Mouse (Mus musculus) hindbrain, postnatal 0 days (tissue): Measurements from ENCODE around the gene Pygb. TPM values are rescaled to one million over a fixed set of nuclear protein-coding genes. Genes with fewer than 3 reads are reported as not detected.

Experiments used
- ATAC-seq: fragments of 200-750 bp; cut with Nextera tagmentation; 2 replicates; pipeline ENCODE4 v1.8.0; 2017; ENCODE audit warnings: mild to moderate bottlenecking, moderate TSS enrichment, moderate library complexity
- DNase-seq: peaks from one replicate; pipeline ENCODE4 v3.0.0-alpha.2; 2015; ENCODE audit warnings: low spot score
- H3K27ac ChIP-seq: fragments of 300-500 bp; sonication (generic); 2 replicates; pipeline ENCODE4 v1.5.1; 2014; ENCODE audit warnings: mild to moderate bottlenecking
- H3K27me3 ChIP-seq: fragments of 300-500 bp; sonication (generic); 2 replicates; pipeline ENCODE4 v1.6.1; 2014; ENCODE audit warnings: low read length, mixed read lengths; ENCODE audit not compliant: insufficient read depth
- H3K36me3 ChIP-seq: fragments of 300-500 bp; sonication (generic); 2 replicates; pipeline ENCODE4 v1.6.1; 2014; ENCODE audit warnings: low read length, mixed read lengths; ENCODE audit not compliant: insufficient read depth
- H3K4me1 ChIP-seq: fragments of 300-500 bp; sonication (generic); 2 replicates; pipeline ENCODE4 v1.6.1; 2014; ENCODE audit warnings: antibody characterized with exemption, low read length, mixed read lengths; ENCODE audit not compliant: insufficient read depth
- H3K4me2 ChIP-seq: fragments of 300-500 bp; sonication (generic); 2 replicates; pipeline ENCODE4 v1.6.1; 2014; ENCODE audit warnings: low read depth, mild to moderate bottlenecking, low read length, moderate library complexity, mixed read lengths
- H3K4me3 ChIP-seq: fragments of 300-500 bp; sonication (generic); 2 replicates; pipeline ENCODE4 v1.5.1; 2014; ENCODE audit warnings: low read length
- H3K9ac ChIP-seq: fragments of 300-500 bp; sonication (generic); replicated peaks from 2 replicates; pipeline ENCODE4 v1.6.1; 2014; ENCODE audit warnings: mild to moderate bottlenecking, low read length, moderate library complexity, mixed read lengths
- H3K9me3 ChIP-seq: fragments of 300-500 bp; sonication (generic); 2 replicates; pipeline ENCODE4 v1.6.1; 2016; ENCODE audit warnings: low read length, mixed read lengths
- CTCF ChIP-seq: IDR thresholded peaks from 2 replicates; pipeline ENCODE4 v1.5.1; 2016; ENCODE audit warnings: antibody characterized with exemption, control low read depth, low read depth
- WGBS: fragments of 180-500 bp; shearing (Covaris S2); extraction: QIAGEN DNeasy Blood & Tissue Kit; methylation state at CpG from one replicate; pipeline ENCODE4 v1.1.7; 2014; 5-methylcytosine and 5-hydroxymethylcytosine counted together
- polyA plus RNA-seq: library from polyadenylated mRNA; unstranded; fragments of >200 nt; fragmentation: Nextera tagmentation; extraction: Ambion mirVana; gene quantifications from 2 replicates; pipeline ENCODE4 v1.2.1, GENCODE M21; 2015
- total RNA-seq: library from RNA; depleted of rRNA; stranded (reverse); fragments of >200 nt; gene quantifications from 2 replicates; pipeline ENCODE4 v1.2.3, GENCODE M21; 2014

Gene Pygb
- total and polyA plus RNA-seq, 2 experiments from 2014 or later: 160 to 317 TPM

DNA sequence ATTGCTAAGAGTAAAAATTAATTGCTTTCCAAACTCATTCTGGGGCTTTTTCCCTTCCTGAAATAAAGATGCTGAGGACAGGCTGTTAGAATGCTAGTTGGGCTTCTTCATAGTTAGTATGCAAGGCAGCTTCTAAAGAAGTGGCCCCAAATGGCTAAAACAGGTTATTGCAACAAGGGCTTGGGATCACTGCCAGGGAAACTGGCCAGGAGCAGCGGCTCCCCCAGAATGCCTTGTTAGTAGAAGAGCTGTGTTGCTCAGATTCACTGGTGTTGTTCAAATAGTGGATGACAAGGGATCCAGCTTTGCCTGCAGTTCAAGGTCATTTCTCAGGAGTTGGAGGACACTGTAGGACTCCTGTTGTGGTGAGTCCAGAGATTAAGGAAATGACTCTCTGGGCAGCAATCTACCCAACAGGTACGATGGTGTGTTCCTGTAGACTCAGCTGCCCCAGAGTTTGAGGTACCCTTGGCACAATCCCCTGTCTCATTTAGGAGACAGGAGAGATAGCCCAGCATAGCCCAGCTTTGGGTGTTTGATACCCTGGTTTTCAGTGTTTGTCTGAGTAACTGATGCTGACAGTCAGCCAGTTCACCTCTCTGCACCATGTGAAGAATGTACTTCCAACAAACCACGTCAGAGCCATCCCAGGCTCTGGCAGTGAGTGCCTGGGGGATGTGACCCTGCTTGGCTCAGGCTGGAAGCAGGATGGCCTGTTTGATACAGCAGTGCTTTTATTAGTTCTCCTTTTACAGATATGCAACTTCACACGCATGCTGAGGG lies 2.4 kb downstream of the Pygb start:
- 34% methylated on average over 4 of the region's 4 CpGs for WGBS
- H3K27ac ChIP-seq: peak overlapping the region; percentile 64
- H3K4me3 ChIP-seq: peak overlapping the region; percentile 19
- H3K36me3 ChIP-seq: 0 out of 2 replicates have a peak, but pooled peaks cover 4% of the 10 kb centered on the region
- peak overlapping the region; percentile 76 for H3K4me2 ChIP-seq
- DNase-seq (peak; percentile 92), ATAC-seq (peak; percentile 36)
- peak overlapping the region; percentile 9; the same call in 1 of the 2 replicates for H3K9ac ChIP-seq
- no peaks in the 10 kb centered on the region for H3K9me3 ChIP-seq
- H3K4me1 ChIP-seq: no peaks in the 10 kb centered on the region; the same call in 1 of the 2 replicates
- TF ChIP-seq CTCF: peak; percentile 40
- H3K27me3 ChIP-seq: no peaks in the 10 kb centered on the region

DNA sequence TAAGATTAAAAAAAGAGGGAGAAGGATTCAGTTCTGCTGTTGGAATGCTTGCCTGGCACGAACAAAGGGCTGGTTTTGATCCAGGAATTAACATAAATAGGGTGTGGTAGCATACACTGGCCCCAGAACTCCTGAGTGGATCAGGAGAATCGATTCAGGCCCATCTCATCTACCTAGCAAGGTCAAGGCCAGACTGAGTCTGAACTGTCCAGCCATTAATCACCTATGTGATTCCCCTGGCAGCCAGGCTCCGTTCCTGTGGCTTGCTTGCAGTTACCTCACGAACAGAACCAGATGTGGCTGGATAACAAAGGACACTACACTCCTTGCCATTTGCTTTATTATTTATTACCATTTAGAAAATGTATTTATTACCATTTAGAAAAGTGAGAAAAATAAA lies 6.8 kb downstream of the Pygb start:
- no peak for TF ChIP-seq CTCF
- no peak for ATAC-seq
- Histone ChIP-seq H3K27ac (no peak overlapping the region), H3K27me3 (no peaks in the 10 kb centered on the region), H3K9me3 (no peaks in the 10 kb centered on the region), H3K4me1 (no peaks in the 10 kb centered on the region), H3K9ac (no peak overlapping the region), H3K36me3 (peaks cover 15% of the 10 kb centered on the region; the same call in 1 of the 2 replicates), H3K4me3 (no peak overlapping the region), H3K4me2 (no peak overlapping the region)
- no peak for DNase-seq
- 60% methylated on average over 4 of the region's 4 CpGs for WGBS

DNA sequence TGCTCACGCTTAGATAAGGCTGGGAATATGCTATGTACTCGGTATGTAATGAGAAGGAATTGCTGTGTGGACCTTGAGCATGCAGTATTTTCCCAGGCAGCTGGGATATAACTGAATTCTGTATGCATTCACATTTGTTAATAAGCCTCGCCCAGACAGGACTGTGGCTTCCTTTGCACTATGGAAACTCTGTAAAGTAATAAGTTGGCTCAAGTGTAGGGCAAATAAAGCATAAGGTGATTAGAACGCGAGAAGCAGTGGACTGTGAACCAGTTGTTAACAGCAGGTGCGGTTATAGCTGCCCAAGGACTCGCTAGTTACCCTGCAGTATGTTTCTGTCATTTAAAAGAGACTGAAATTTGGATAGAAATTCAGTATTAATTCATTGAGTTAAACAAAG lies 11.5 kb downstream of the Pygb start:
- TF ChIP-seq CTCF: no peak
- no peak overlapping the region for H3K4me2 ChIP-seq
- H3K4me1 ChIP-seq: no peaks in the 10 kb centered on the region
- no peak overlapping the region for H3K9ac ChIP-seq
- DNase-seq (no peak), ATAC-seq (no peak)
- WGBS: 83% methylated on average over 7 of the region's 7 CpGs
- H3K9me3 ChIP-seq: no peaks in the 10 kb centered on the region
- no peaks in the 10 kb centered on the region for H3K27me3 ChIP-seq
- peaks cover 26% of the 10 kb centered on the region for H3K36me3 ChIP-seq
- no peak overlapping the region for H3K27ac ChIP-seq
- H3K4me3 ChIP-seq: no peak overlapping the region

DNA sequence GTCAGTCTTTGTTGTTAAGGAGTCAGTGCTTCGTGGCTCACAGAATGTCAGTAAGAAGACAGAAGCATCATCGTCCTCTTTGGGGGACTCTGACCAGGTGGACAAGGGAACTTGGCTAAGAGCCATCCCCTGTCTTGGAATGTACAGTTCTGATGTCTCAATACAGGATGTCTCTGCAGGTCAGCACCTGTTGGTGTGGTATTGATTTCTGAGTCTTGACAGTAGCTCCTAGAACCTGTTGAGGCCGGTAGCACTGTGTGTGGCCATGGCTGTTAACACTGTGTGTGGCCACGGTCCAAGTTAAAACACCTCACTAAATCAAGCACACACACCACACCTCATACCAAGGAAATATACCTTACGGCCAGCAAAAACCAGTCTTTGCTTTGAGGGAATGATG lies 14.1 kb downstream of the Pygb start:
- H3K27me3 ChIP-seq: no peaks in the 10 kb centered on the region
- no peak overlapping the region for H3K4me2 ChIP-seq
- H3K4me3 ChIP-seq: no peak overlapping the region
- no peak for TF ChIP-seq CTCF
- WGBS: 89% methylated on average over 5 of the region's 5 CpGs
- no peak for ATAC-seq
- H3K4me1 ChIP-seq: no peaks in the 10 kb centered on the region
- no peak for DNase-seq
- peaks cover 32% of the 10 kb centered on the region for H3K36me3 ChIP-seq
- H3K9ac ChIP-seq: no peak overlapping the region
- no peak overlapping the region for H3K27ac ChIP-seq
- no peaks in the 10 kb centered on the region for H3K9me3 ChIP-seq

DNA sequence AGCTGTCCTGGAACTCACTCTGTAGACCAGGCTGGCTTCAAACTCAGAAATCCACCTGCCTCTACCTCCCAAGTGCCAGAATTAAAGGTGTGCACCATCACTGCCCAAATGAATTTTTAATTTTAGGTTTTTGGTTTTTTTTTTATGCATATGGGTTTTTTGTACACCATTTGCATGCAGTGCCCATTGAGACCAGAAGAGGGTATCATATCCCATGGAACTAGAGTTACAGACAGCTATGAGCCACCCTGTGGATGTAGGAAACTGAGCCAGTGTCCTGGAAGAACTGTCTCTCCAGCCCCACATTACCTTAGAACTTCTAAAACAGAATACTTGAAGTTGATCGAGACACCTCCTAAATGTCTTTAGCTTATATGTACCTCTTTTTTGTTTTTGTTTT lies 16.5 kb downstream of the Pygb start:
- H3K36me3 ChIP-seq: peaks cover 30% of the 10 kb centered on the region; the same call in 1 of the 2 replicates
- H3K9me3 ChIP-seq: no peaks in the 10 kb centered on the region

DNA sequence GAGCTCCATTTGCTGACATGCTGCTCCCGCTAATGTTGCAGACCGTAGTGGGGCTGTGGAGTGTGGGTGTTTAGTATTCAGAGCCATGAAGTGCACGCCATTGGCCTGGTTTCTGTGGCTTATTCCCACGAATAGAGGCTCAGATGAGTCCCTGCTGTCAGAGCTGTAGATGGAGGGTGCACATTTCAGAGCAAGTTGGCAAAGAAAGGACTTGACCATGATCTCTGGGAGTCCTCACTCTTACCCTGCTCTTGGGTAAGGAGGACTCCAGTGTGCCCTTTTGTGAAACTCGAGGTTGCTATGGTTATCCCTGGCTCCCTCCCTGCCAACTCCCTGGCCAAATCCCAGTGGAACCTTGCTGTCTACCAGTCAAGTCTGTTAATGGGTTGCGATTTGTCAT lies 21.8 kb downstream of the Pygb start:
- H3K9me3 ChIP-seq: no peaks in the 10 kb centered on the region
- ATAC-seq: peak; percentile 91
- H3K27ac ChIP-seq: peak overlapping the region; percentile 69
- H3K27me3 ChIP-seq: no peaks in the 10 kb centered on the region
- H3K4me2 ChIP-seq: no peak overlapping the region
- peak; percentile 78 for DNase-seq
- 50% methylated on average over 6 of the region's 6 CpGs for WGBS
- H3K4me1 ChIP-seq: no peaks in the 10 kb centered on the region
- peaks cover 48% of the 10 kb centered on the region for H3K36me3 ChIP-seq
- no peak overlapping the region for H3K9ac ChIP-seq
- no peak for TF ChIP-seq CTCF
- no peak overlapping the region for H3K4me3 ChIP-seq

More for the DNA sequence above, 16.5 kb downstream of the Pygb start:
- DNase-seq (peak; percentile 61), ATAC-seq (no peak)
- Histone ChIP-seq H3K27ac (no peak overlapping the region), H3K4me2 (no peak overlapping the region), H3K9ac (no peak overlapping the region), H3K27me3 (no peaks in the 10 kb centered on the region), H3K4me1 (no peaks in the 10 kb centered on the region), H3K4me3 (no peak overlapping the region)
- 94% methylated on average over 1 of the region's 1 CpGs for WGBS
- peak; percentile 66 for TF ChIP-seq CTCF

DNA sequence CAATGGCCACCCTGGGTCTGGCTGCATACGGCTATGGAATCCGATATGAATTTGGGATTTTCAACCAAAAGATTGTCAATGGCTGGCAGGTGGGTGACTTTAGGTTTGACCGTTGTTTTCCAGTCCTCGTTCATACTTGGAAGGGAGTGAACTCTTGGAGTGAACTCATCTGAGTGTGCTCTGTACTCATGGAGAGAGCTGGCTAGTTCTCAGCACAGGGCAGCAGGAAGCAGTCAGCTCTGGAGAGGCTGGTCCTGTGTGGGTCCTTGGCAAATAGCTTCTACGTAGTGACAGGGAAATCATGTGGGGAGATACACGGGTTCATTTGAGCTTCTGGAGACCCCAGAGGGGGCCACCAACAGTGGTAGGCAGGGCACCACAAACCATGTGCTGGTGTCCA lies 22.3 kb downstream of the Pygb start:
- H3K36me3 ChIP-seq: peaks cover 50% of the 10 kb centered on the region
- no peak overlapping the region for H3K4me2 ChIP-seq
- H3K4me1 ChIP-seq: no peaks in the 10 kb centered on the region
- DNase-seq (peak; percentile 55), ATAC-seq (peak; percentile 61; the same call in 1 of the 2 replicates)
- H3K9ac ChIP-seq: no peak overlapping the region
- H3K27ac ChIP-seq: peak overlapping the region; percentile 69
- 69% methylated on average over 6 of the region's 6 CpGs for WGBS
- H3K9me3 ChIP-seq: no peaks in the 10 kb centered on the region
- no peaks in the 10 kb centered on the region for H3K27me3 ChIP-seq
- TF ChIP-seq CTCF: no peak
- H3K4me3 ChIP-seq: no peak overlapping the region
